Mouse (Mus musculus) cerebellum, adult 2 months (tissue): ENCODE measurements around the gene Vps52.

Source experiments
- CTCF ChIP-seq: fragments of 200-500 bp; IDR thresholded peaks from 2 replicates; pipeline ENCODE4 v1.5.1; 2011; ENCODE audit warnings: low read depth, mild to moderate bottlenecking, control low read depth, low read length, moderate library complexity, borderline replicate concordance; ENCODE audit not compliant: insufficient read depth
- POLR2A ChIP-seq: fragments of 200-500 bp; IDR thresholded peaks from 2 replicates; pipeline ENCODE4 v1.6.1; 2011; ENCODE audit warnings: low read length, control low read depth, borderline replicate concordance; ENCODE audit not compliant: insufficient read depth

DNA sequence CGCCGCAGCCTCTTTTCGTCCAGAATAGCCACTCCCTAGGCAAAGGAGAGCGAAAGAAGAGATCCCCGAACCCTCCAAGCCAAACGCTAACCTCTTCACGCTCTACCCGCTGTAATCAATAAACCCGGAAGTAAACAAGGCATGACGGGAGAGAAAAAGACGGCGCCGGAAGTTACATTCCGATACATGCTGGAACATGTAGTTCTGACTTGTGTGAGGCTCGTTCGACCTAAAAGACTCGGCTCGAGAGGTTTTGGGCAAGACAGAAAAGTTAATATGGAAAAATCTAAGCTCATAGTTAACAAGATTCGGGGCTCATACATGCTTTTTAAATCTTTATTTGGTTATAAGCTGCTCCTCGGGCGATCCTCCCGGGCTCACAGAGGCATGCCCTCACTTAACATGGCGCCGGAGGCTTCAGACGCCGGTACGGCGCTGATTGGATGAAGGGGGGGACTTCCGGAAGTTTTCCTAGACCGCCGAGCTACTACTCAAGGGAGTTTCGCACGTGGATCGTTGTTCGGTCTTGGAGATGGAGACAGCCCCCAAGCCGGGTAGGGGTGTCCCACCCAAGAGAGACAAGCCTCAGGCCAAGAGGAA is 15.3 kb upstream of the Vps52 start, which contains the start of the genes Pfdn6 and Wdr46:
- TF ChIP-seq CTCF (no peak), POLR2A (peak; percentile 79; the same call in 1 of the 2 replicates)
